Mouse (Mus musculus): ENCODE data around the gene 1700049E17Rik1.
"Not testable (repeated sequence)": the region's sequence is repeated elsewhere in the genome, so short reads cannot be mapped to it uniquely, and the experiment has no call there.

DNA sequence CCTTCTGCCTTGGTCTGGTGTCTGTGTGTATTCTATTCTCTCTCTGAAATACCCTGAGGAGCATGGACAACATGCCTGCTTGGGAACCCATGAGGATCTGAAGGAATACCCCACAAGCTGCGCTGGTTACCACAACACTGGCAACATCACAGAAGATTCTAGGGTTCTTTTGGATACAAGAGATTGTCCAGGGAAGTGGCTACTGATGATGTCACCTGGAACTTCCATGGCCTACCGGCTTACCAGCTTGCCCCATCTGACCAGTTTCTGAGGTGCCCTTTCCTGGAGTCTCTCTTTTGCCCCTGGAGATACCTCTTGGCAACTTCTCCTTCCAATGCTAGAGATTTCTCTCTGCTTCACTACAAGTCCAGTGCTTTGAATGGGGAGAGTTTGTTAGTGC lies 17.6 kb upstream of the 1700049E17Rik1 start, which contains the start of gene Gm7980:
- not testable (repeated sequence) for TF ChIP-seq CTCF, EP300 (IDR thresholded peaks at IDR 0.05)

Measured in lung, postnatal 0 days (tissue).